Mouse (Mus musculus) testis, adult 2 months (tissue): ENCODE results near the gene St6galnac3. TPM values are rescaled to one million over a fixed set of nuclear protein-coding genes. Genes with fewer than 3 reads are reported as not detected.

Experiments
- H3K27ac ChIP-seq: fragments of 200-500 bp; 2 replicates; pipeline ENCODE4 v1.5.1; 2012; ENCODE audit warnings: low read depth, low read length; ENCODE audit not compliant: control insufficient read depth, insufficient read depth
- H3K27me3 ChIP-seq: fragments of 200-500 bp; 2 replicates; pipeline ENCODE4 v1.6.1; 2012; ENCODE audit warnings: mild to moderate bottlenecking, low read length, moderate library complexity; ENCODE audit not compliant: control insufficient read depth, insufficient read depth
- H3K36me3 ChIP-seq: fragments of 200-500 bp; 2 replicates; pipeline ENCODE4 v1.6.1; 2012; ENCODE audit warnings: mild to moderate bottlenecking, low read length; ENCODE audit not compliant: control insufficient read depth, insufficient read depth
- H3K4me1 ChIP-seq: fragments of 200-500 bp; 2 replicates; pipeline ENCODE4 v1.6.1; 2012; ENCODE audit warnings: low read length; ENCODE audit not compliant: control insufficient read depth, insufficient read depth
- H3K4me3 ChIP-seq: fragments of 200-500 bp; 2 replicates; pipeline ENCODE4 v1.5.1; 2012; ENCODE audit warnings: low read depth, mild to moderate bottlenecking, low read length, moderate library complexity, mixed read lengths; ENCODE audit not compliant: control insufficient read depth
- CTCF ChIP-seq: fragments of 200-500 bp; IDR thresholded peaks from 2 replicates; pipeline ENCODE4 v1.5.1; 2012; ENCODE audit warnings: low read depth, mild to moderate bottlenecking, inconsistent platforms, low read length, moderate library complexity; ENCODE audit not compliant: control insufficient read depth, insufficient read depth, insufficient replicate concordance
- POLR2A ChIP-seq: fragments of 200-500 bp; IDR thresholded peaks from 2 replicates; pipeline ENCODE4 v1.6.1; 2012; ENCODE audit warnings: low read depth, mild to moderate bottlenecking, inconsistent platforms, low read length, moderate library complexity; ENCODE audit not compliant: control insufficient read depth
- polyA plus RNA-seq: library from polyadenylated mRNA; depleted of rRNA; stranded (reverse); fragments of >200 nt; gene quantifications from 2 replicates; pipeline ENCODE4 v1.2.3, GENCODE M21; 2012

St6galnac3 gene
- polyA plus RNA-seq, 1 experiment: 2.2 TPM

GRCm38 (mm10) chr3:153208186-153208585, 516.8 kb downstream of the St6galnac3 start:
- TF ChIP-seq CTCF: no peak
- TF ChIP-seq POLR2A: no peak
- Histone ChIP-seq H3K27me3 (no peaks in the 10 kb centered on the region), H3K4me3 (no peak overlapping the region), H3K36me3 (no peaks in the 10 kb centered on the region), H3K27ac (no peak overlapping the region), H3K4me1 (no peaks in the 10 kb centered on the region)

- Histone ChIP-seq H3K4me3 (no peak overlapping the region), H3K27me3 (no peaks in the 10 kb centered on the region), H3K36me3 (no peaks in the 10 kb centered on the region), H3K4me1 (no peaks in the 10 kb centered on the region; the same call in 1 of the 2 replicates), H3K27ac (no peak overlapping the region)
- TF ChIP-seq POLR2A: no peak
- no peak for TF ChIP-seq CTCF
Observed at GRCm38 (mm10) chr3:153204046-153204445, 520.9 kb downstream of the St6galnac3 start.

- TF ChIP-seq CTCF (no peak), POLR2A (no peak)
- Histone ChIP-seq H3K27ac (no peak overlapping the region), H3K4me3 (no peak overlapping the region), H3K4me1 (no peaks in the 10 kb centered on the region; the same call in 1 of the 2 replicates), H3K36me3 (no peaks in the 10 kb centered on the region), H3K27me3 (no peaks in the 10 kb centered on the region)
Observed at GRCm38 (mm10) chr3:153201835-153202234, 523.1 kb downstream of the St6galnac3 start.

- H3K4me1 ChIP-seq: no peaks in the 10 kb centered on the region; the same call in 1 of the 2 replicates
- H3K27ac ChIP-seq: no peak overlapping the region
- TF ChIP-seq CTCF: no peak
- TF ChIP-seq POLR2A: no peak
- no peaks in the 10 kb centered on the region for H3K27me3 ChIP-seq
- no peaks in the 10 kb centered on the region for H3K36me3 ChIP-seq
- peak overlapping the region; percentile 32 for H3K4me3 ChIP-seq
Observed at GRCm38 (mm10) chr3:153200801-153201200, 524.2 kb downstream of the St6galnac3 start.

GRCm38 (mm10) chr3:153200076-153200475, 524.9 kb downstream of the St6galnac3 start:
- H3K4me1 ChIP-seq: no peaks in the 10 kb centered on the region; the same call in 1 of the 2 replicates
- H3K27ac ChIP-seq: no peak overlapping the region
- no peak for TF ChIP-seq CTCF
- no peak for TF ChIP-seq POLR2A
- no peaks in the 10 kb centered on the region for H3K27me3 ChIP-seq
- no peaks in the 10 kb centered on the region for H3K36me3 ChIP-seq
- no peak overlapping the region for H3K4me3 ChIP-seq

GRCm38 (mm10) chr3:153199251-153199650, 525.7 kb downstream of the St6galnac3 start:
- H3K36me3 ChIP-seq: no peaks in the 10 kb centered on the region
- H3K4me1 ChIP-seq: no peaks in the 10 kb centered on the region; the same call in 1 of the 2 replicates
- no peak for TF ChIP-seq CTCF
- no peak for TF ChIP-seq POLR2A
- H3K27ac ChIP-seq: no peak overlapping the region
- no peaks in the 10 kb centered on the region for H3K27me3 ChIP-seq
- H3K4me3 ChIP-seq: no peak overlapping the region

GRCm38 (mm10) chr3:153198514-153198913, 526.5 kb downstream of the St6galnac3 start:
- no peak overlapping the region for H3K4me3 ChIP-seq
- no peaks in the 10 kb centered on the region; the same call in 1 of the 2 replicates for H3K4me1 ChIP-seq
- H3K27me3 ChIP-seq: no peaks in the 10 kb centered on the region
- TF ChIP-seq POLR2A (no peak), CTCF (no peak)
- no peaks in the 10 kb centered on the region for H3K36me3 ChIP-seq
- H3K27ac ChIP-seq: no peak overlapping the region

GRCm38 (mm10) chr3:153193025-153193424, 531.9 kb downstream of the St6galnac3 start:
- TF ChIP-seq POLR2A (no peak), CTCF (no peak)
- no peaks in the 10 kb centered on the region for H3K27me3 ChIP-seq
- H3K4me3 ChIP-seq: no peak overlapping the region
- no peaks in the 10 kb centered on the region for H3K4me1 ChIP-seq
- no peak overlapping the region for H3K27ac ChIP-seq
- no peaks in the 10 kb centered on the region for H3K36me3 ChIP-seq
